Comparison of ENCODE assay signal across 9 mouse cellular contexts in genomic region chr12:84100071-84100470, GRCm38 (mm10). TPM values are rescaled to one million over a fixed set of nuclear protein-coding genes. Genes with fewer than 3 reads are reported as not detected.
DNase-seq lines count a peak whose midpoint lies in the region; ATAC-seq lines count a peak whose summit lies in the region.
"Had no signal": no experiment of that assay in that cellular context is flagged by ENCODE, and none has a peak within 500 bp of the region (broad histone marks: within the 10 kb centered on the region; RNA-seq: fewer than 3 reads in every experiment).

No protein-coding gene starts in this region.

- H3K4me2 ChIP-seq in heart, embryonic 15.5 days: peak overlapping the region; percentile 92
- peak overlapping the region; percentile 73 for H3K4me2 ChIP-seq in forebrain, embryonic 16.5 days (ENCODE audit: low read length)
- peak overlapping the region; percentile 77; the same call in 1 of the 2 replicates for H3K4me2 ChIP-seq in liver, embryonic 16.5 days (ENCODE audit: low read depth, low read length)

- H3K4me3 ChIP-seq in heart, embryonic 15.5 days: no peak overlapping the region
- H3K4me3 ChIP-seq in forebrain, embryonic 16.5 days (replicated peaks; ENCODE audit: low read length): no peak overlapping the region
- H3K4me3 ChIP-seq in liver, embryonic 16.5 days (ENCODE audit: low read depth, low read length): no peak overlapping the region

- no peak overlapping the region for H3K9ac ChIP-seq in heart, embryonic 15.5 days
- H3K9ac ChIP-seq in forebrain, embryonic 16.5 days (replicated peaks; ENCODE audit: low read depth, low read length): no peak overlapping the region
- H3K9ac ChIP-seq in liver, embryonic 16.5 days (ENCODE audit: low read depth, low read length): no peak overlapping the region

- 0 out of 2 replicates have a peak, but pooled peaks cover 2% of the 10 kb centered on the region for H3K9me3 ChIP-seq in heart, embryonic 15.5 days (replicated peaks)
- H3K9me3 ChIP-seq in forebrain, embryonic 16.5 days (ENCODE audit: control insufficient read depth, low read length): no peaks in the 10 kb centered on the region
- H3K9me3 ChIP-seq in liver, embryonic 16.5 days (replicated peaks; ENCODE audit: control insufficient read depth, low read length): no peaks in the 10 kb centered on the region

- H3K27me3 ChIP-seq in heart, embryonic 15.5 days: no peaks in the 10 kb centered on the region
- H3K27me3 ChIP-seq in forebrain, embryonic 16.5 days (replicated peaks; ENCODE audit: control insufficient read depth, insufficient read depth, low read length): no peaks in the 10 kb centered on the region
- no peaks in the 10 kb centered on the region for H3K27me3 ChIP-seq in liver, embryonic 16.5 days (ENCODE audit: control insufficient read depth, insufficient read depth, low read depth, low read length)

- WGBS in heart, embryonic 15.5 days: 83% methylated on average over 1 of the region's 1 CpGs
- WGBS in forebrain, embryonic 16.5 days: 32% methylated on average over 1 of the region's 1 CpGs
- WGBS in liver, embryonic 16.5 days (ENCODE audit: insufficient replicate concordance): 21% methylated on average over 1 of the region's 1 CpGs

- H3K27ac ChIP-seq in heart, embryonic 15.5 days: no peak overlapping the region
- H3K27ac ChIP-seq in forebrain, embryonic 16.5 days (ENCODE audit: low read length): no peak overlapping the region
- H3K27ac ChIP-seq in liver, embryonic 16.5 days (ENCODE audit: low read length): no peak overlapping the region

- H3K36me3 ChIP-seq in heart, embryonic 15.5 days: no peaks in the 10 kb centered on the region
- H3K36me3 ChIP-seq in forebrain, embryonic 16.5 days (ENCODE audit: control insufficient read depth, insufficient read depth): no peaks in the 10 kb centered on the region
- H3K36me3 ChIP-seq in liver, embryonic 16.5 days (ENCODE audit: control insufficient read depth, insufficient read depth): no peaks in the 10 kb centered on the region

- DNase-seq in heart, adult 8-10 months (ENCODE audit: low spot score): no peak
- peak; percentile 18 for DNase-seq in adipocyte (ENCODE audit: low spot score)
- no peak for DNase-seq in left cerebral cortex, postnatal 10 days (ENCODE audit: extremely low spot score in 1 of 2, low spot score in 2 of 2)
- no peak for DNase-seq in right cerebral cortex, postnatal 25 days
- no peak for DNase-seq in gastrocnemius, postnatal 25 days

- ATAC-seq in heart, embryonic 15.5 days (replicated peaks; ENCODE audit: insufficient number of reproducible peaks, insufficient read depth, low FRiP score, low read depth): no peak
- ATAC-seq in forebrain, embryonic 16.5 days: no peak
- no peak for ATAC-seq in liver, embryonic 16.5 days (ENCODE audit: low read depth)

- intact Hi-C loops in left cerebral cortex, postnatal 10 days (cut with DNase I): no loop called here

- H3K4me1 ChIP-seq in heart, embryonic 15.5 days (replicated peaks): 0 out of 2 replicates have a peak, but pooled peaks cover 2% of the 10 kb centered on the region
- H3K4me1 ChIP-seq in forebrain, embryonic 16.5 days (replicated peaks; ENCODE audit: control insufficient read depth, insufficient read depth, low read length): 0 out of 2 replicates have a peak, but pooled peaks cover 2% of the 10 kb centered on the region
- H3K4me1 ChIP-seq in liver, embryonic 16.5 days (ENCODE audit: control insufficient read depth, low read depth, low read length): peaks cover 3% of the 10 kb centered on the region; the same call in 1 of the 2 replicates

RNA-seq across cellular contexts. Expression of gene Acot6, which starts 0.4 kb away (rescaled TPM):
- 0.83 and 0.93 TPM in 2 replicates for polyA plus RNA-seq in heart, embryonic 15.5 days (2015; fragmentation: Nextera tagmentation; extraction: Ambion mirVana)
- 1 to 10 TPM; 1.9 to 2.8 (median 2.4) TPM for total RNA-seq in heart, adult 8-10 months (2022)
- polyA plus RNA-seq in forebrain, embryonic 16.5 days (2015; fragmentation: Nextera tagmentation; extraction: Ambion mirVana): 1.4 and 1.6 TPM in 2 replicates
- 0.33 and 0.41 TPM in 2 replicates for polyA plus RNA-seq in liver, embryonic 16.5 days (2015; fragmentation: Nextera tagmentation; extraction: Ambion mirVana)
- total RNA-seq in left cerebral cortex, postnatal 10 days (2021): 1 to 10 TPM; 3.2 to 3.3 TPM
- 1 to 10 TPM; 1.5 to 1.6 TPM for total RNA-seq in gastrocnemius, postnatal 25 days (2021)
- polyA plus RNA-seq: erythroblast, embryonic 14.5 days had no signal

RNA-seq across cellular contexts. Expression of gene Dnal1, which starts 14.1 kb away (rescaled TPM):
- polyA plus RNA-seq in heart, embryonic 15.5 days (2015; fragmentation: Nextera tagmentation; extraction: Ambion mirVana): 3.3 TPM in 2 replicates
- total RNA-seq in heart, adult 8-10 months (2022): 1 to 10 TPM; 6.2 to 7.8 (median 7.0) TPM
- polyA plus RNA-seq in forebrain, embryonic 16.5 days (2015; fragmentation: Nextera tagmentation; extraction: Ambion mirVana): 10.4 and 12.8 TPM in 2 replicates
- 0.33 and 0.42 TPM in 2 replicates for polyA plus RNA-seq in liver, embryonic 16.5 days (2015; fragmentation: Nextera tagmentation; extraction: Ambion mirVana)
- 100 to 1,000 TPM in 1 of 2 experiments, 10 to 100 TPM in 1; 99.1 to 107 TPM for total RNA-seq in left cerebral cortex, postnatal 10 days (2021)
- total RNA-seq in gastrocnemius, postnatal 25 days (2021): 1 to 10 TPM; 6.9 to 7.2 TPM
- polyA plus RNA-seq: erythroblast, embryonic 14.5 days had no signal

RNA-seq across cellular contexts. Expression of gene Acot5, which starts 30.9 kb away (rescaled TPM):
- polyA plus RNA-seq in heart, embryonic 15.5 days (2015; fragmentation: Nextera tagmentation; extraction: Ambion mirVana): 0.10 TPM in 1 of 2 replicates, not detected in the other
- not detected for total RNA-seq in heart, adult 8-10 months (2022)
- 0.16 TPM in 1 of 2 replicates, not detected in the other for polyA plus RNA-seq in forebrain, embryonic 16.5 days (2015; fragmentation: Nextera tagmentation; extraction: Ambion mirVana)
- not detected in 2 replicates for polyA plus RNA-seq in liver, embryonic 16.5 days (2015; fragmentation: Nextera tagmentation; extraction: Ambion mirVana)
- total RNA-seq in left cerebral cortex, postnatal 10 days (2021): 1 to 10 TPM; 3.6 to 3.9 TPM
- not detected for total RNA-seq in gastrocnemius, postnatal 25 days (2021)
- polyA plus RNA-seq: erythroblast, embryonic 14.5 days had no signal

RNA-seq across cellular contexts. Expression of gene Acot3, which starts 48.1 kb away (rescaled TPM):
- polyA plus RNA-seq in heart, embryonic 15.5 days (2015; fragmentation: Nextera tagmentation; extraction: Ambion mirVana): 0.56 and 0.73 TPM in 2 replicates
- total RNA-seq in heart, adult 8-10 months (2022): 1 to 10 TPM in 1 of 4 experiments, under 1 TPM in 3; 0.38 to 1.4 (median 0.95) TPM
- 0.87 and 1.1 TPM in 2 replicates for polyA plus RNA-seq in forebrain, embryonic 16.5 days (2015; fragmentation: Nextera tagmentation; extraction: Ambion mirVana)
- polyA plus RNA-seq in liver, embryonic 16.5 days (2015; fragmentation: Nextera tagmentation; extraction: Ambion mirVana): 6.3 and 6.7 TPM in 2 replicates
- total RNA-seq in left cerebral cortex, postnatal 10 days (2021): 1 to 10 TPM; 1.2 to 1.4 TPM
- not detected for total RNA-seq in gastrocnemius, postnatal 25 days (2021)

RNA-seq across cellular contexts. Expression of gene Pnma1, which starts 48.2 kb away (rescaled TPM):
- polyA plus RNA-seq in heart, embryonic 15.5 days (2015; fragmentation: Nextera tagmentation; extraction: Ambion mirVana): 0.42 and 0.55 TPM in 2 replicates
- under 1 TPM in 2 of 4 experiments, not detected in 2; 0.11 TPM for total RNA-seq in heart, adult 8-10 months (2022)
- 5.3 and 7.2 TPM in 2 replicates for polyA plus RNA-seq in forebrain, embryonic 16.5 days (2015; fragmentation: Nextera tagmentation; extraction: Ambion mirVana)
- 0.12 and 0.14 TPM in 2 replicates for polyA plus RNA-seq in liver, embryonic 16.5 days (2015; fragmentation: Nextera tagmentation; extraction: Ambion mirVana)
- total RNA-seq in left cerebral cortex, postnatal 10 days (2021): 1 to 10 TPM; 7.0 to 8.5 TPM
- under 1 TPM; 0.10 to 0.24 TPM for total RNA-seq in gastrocnemius, postnatal 25 days (2021)

Comparison
In these comparisons a context has a peak if more than half of its experiments do, and no peak if none do; other contexts are left out.
1. RNA of gene Dnal1, which starts 14.1 kb away (total RNA-seq): 99.1 to 107 TPM in left cerebral cortex, postnatal 10 days; 6.2 to 7.8 TPM in heart, adult 8-10 months and 6.9 to 7.2 TPM in gastrocnemius, postnatal 25 days; every median in the first group is over 10 times any median in the second.
2. Peak in every context shown above with its lines, with median percentiles within 50 percentile points of each other: H3K4me2 ChIP-seq.